Mouse (Mus musculus): ENCODE measurements around the gene Gm16253. TPM values are rescaled to one million over a fixed set of nuclear protein-coding genes. Genes with fewer than 3 reads are reported as not detected.

Gene Gm16253
- polyA plus RNA-seq, 1 experiment from 2014 or later = 0.93 TPM

DNA sequence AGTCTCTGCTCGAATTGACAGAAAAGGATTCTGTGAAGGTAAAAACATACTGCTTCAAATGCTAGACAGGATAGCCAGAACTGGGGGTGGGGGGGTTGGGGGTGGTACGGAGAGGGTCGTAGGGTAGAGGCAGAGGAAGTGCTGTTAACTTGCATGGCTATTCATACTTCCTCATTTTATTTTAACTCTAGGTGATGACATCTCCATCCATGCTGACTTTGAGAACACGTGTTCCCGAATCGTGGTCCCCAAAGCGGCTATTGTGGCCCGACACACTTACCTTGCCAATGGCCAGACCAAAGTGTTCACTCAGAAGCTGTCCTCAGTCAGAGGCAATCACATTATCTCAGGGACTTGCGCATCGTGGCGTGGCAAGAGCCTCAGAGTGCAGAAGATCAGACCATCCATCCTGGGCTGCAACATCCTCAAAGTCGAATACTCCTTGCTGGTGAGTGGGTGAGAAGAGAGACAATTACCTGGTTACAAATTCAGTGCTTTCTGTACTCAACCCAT lies 17.3 kb upstream of the Gm16253 start:
- peaks cover 60% of the 10 kb centered on the region for H3K4me1 ChIP-seq (replicated peaks)
- H3K27ac ChIP-seq = no peak overlapping the region; the same call in 1 of the 2 replicates
- peaks cover 24% of the 10 kb centered on the region for H3K36me3 ChIP-seq
- DNase-seq (ENCODE audit: low spot score) = no peak
- 88% methylated on average over 12 of the region's 12 CpGs for WGBS
- no peaks in the 10 kb centered on the region for H3K9me3 ChIP-seq
- no peaks in the 10 kb centered on the region for H3K27me3 ChIP-seq (ENCODE audit: insufficient read depth, poor library complexity, severe bottlenecking)
- peak overlapping the region; percentile 75 for H3K4me3 ChIP-seq

DNA sequence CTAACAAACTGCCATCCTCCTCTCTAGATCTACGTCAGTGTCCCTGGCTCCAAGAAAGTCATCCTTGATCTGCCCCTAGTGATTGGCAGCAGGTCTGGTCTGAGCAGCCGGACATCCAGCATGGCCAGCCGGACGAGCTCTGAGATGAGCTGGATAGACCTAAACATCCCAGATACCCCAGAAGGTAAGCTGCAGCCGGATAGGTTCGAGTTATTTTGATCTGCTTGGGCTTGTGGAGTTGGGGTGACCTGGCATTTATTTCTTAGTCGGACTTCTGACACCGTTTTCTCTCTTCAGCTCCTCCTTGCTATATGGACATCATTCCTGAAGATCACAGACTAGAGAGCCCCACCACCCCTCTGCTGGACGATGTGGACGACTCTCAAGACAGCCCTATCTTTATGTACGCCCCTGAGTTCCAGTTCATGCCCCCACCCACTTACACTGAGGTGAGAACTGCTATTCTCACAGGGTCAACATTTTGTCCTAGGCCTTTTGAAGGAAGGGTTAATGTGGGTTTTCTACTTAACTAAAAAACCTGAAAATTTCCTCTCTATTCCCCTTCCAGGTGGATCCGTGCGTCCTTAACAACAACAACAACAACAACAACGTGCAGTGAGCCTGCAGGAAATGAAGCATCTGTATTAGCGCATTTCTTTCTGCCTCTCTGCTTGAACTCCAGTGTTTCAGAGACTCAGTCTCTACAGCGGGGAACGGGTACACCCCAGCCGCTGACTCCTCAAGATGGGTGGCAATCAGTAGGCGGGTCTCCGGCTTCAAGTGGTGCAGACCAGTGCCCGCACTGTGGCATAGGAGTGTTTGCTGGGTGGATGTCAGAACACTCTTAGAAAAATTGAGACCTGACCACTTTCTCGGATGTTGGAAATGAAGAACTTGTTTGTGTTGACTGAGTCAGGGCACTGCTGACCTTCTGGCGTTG lies 16.6 kb upstream of the Gm16253 start:
- Histone ChIP-seq H3K9me3 (no peaks in the 10 kb centered on the region), H3K36me3 (peaks cover 24% of the 10 kb centered on the region), H3K4me1 (replicated peaks) (peaks cover 56% of the 10 kb centered on the region), H3K27me3 (ENCODE audit: insufficient read depth, poor library complexity, severe bottlenecking) (no peaks in the 10 kb centered on the region), H3K27ac (no peak overlapping the region; the same call in 1 of the 2 replicates), H3K4me3 (peak overlapping the region; percentile 75)
- no peak for DNase-seq (ENCODE audit: low spot score)
- WGBS = 91% methylated on average over 23 of the region's 23 CpGs

DNA sequence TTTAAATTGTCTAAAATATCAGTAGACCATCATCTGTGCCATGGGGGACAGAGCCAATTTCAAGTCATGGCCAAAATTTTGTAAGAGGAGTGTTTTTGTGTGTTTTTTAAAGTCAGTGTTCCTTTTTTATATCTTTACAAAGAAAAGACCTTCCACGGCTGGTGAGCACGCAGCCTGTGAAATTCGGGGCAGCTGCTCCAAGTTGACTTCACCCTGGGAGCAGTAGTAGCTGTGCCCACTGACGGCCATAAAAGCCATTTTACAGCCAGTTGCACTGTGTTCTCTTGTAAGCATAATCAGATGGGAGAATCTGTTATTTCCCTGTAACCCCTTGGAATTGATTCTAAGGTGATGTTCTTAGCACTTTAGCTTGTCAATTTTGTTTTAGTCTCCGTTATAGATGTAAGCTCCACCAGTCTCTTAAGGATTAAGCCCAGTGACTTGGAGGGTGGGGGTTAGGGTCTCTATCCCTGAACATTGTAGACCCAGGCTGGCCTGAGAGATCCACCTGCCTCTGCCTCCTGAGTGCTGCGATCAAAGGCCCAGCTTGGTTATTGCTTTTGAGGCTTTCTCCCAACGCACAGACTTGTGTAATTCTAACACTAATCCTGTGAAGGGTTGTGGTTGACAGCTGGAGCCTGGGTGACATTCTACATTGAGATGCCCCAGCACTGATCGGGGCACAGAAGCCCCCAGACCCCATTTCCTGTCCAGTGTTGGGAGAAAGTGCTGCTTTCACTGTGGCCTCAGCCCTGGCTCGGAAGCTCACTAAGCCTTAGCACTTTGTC lies 15.7 kb upstream of the Gm16253 start:
- no peak overlapping the region for H3K27ac ChIP-seq
- WGBS = 92% methylated on average over 9 of the region's 9 CpGs

DNA sequence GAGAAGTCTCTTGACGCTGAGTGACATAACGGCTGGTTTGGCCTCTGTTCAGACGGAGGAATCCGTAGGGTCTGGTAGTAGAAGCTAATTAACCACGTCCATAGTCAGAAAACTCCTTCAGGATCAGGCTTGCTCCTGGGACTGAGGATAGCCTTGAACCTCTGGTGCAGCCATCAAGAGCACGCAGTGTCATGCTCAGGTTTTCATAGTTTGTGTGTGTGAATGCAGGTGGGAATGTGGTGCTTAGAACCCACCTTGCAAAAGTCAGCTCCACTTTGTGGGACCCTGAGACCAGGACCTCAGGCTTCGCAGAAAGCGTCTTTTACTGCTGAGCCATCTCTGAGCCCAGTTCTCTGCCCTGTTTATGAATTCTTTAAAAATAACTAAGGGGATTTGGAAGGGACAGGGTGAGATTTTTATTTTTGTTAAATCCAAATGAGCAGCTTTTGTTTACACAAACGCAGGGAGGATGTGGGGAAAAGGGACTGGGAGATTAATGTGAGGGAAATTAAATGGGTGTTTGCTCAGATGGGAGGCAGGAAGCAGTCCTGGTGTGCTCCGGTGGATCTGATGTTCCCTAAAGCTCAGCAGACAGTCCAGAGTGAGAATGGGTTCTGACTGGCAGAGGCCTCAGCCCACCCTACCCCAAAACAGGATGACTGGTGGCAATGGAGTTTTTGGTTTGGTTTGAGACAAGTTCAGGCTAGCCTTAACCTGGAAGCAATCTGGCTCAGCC lies 14.7 kb upstream of the Gm16253 start:
- Histone ChIP-seq H3K27ac (no peak overlapping the region), H3K27me3 (ENCODE audit: insufficient read depth, poor library complexity, severe bottlenecking) (no peaks in the 10 kb centered on the region), H3K36me3 (peaks cover 24% of the 10 kb centered on the region), H3K4me3 (no peak overlapping the region), H3K9me3 (no peaks in the 10 kb centered on the region), H3K4me1 (replicated peaks) (peaks cover 39% of the 10 kb centered on the region)
- 71% methylated on average over 10 of the region's 10 CpGs for WGBS
- DNase-seq (ENCODE audit: low spot score) = no peak

More for the DNA sequence above, 15.7 kb upstream of the Gm16253 start:
- H3K4me3 ChIP-seq = peak overlapping the region; percentile 75
- no peaks in the 10 kb centered on the region for H3K27me3 ChIP-seq (ENCODE audit: insufficient read depth, poor library complexity, severe bottlenecking)
- DNase-seq (ENCODE audit: low spot score) = no peak
- peaks cover 24% of the 10 kb centered on the region for H3K36me3 ChIP-seq
- H3K9me3 ChIP-seq = no peaks in the 10 kb centered on the region
- peaks cover 49% of the 10 kb centered on the region for H3K4me1 ChIP-seq (replicated peaks)

DNA sequence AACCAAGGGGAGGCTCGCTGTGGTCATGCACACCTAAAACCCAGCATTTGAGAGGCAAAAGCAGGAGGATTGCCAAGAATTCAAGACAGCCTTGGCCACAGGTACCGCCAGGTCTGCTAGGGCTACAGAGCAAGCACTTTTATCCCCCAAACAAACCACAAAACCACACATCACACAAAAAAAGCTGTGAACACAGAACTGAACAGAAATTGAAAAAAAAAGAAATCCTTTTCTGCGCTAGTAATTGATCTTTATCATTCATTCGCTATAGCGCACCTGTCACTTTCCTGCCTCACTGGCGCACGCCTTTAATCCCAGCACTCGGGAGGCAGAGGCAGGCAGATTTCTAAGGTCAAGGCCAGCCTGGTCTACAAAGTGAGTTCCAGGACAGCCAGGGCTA lies 13.5 kb upstream of the Gm16253 start:
- no peak overlapping the region for H3K27ac ChIP-seq
- WGBS = 95% methylated on average over 8 of the region's 8 CpGs
- DNase-seq (ENCODE audit: low spot score) = no peak
- H3K4me3 ChIP-seq = no peak overlapping the region
- H3K9me3 ChIP-seq = no peaks in the 10 kb centered on the region
- peaks cover 38% of the 10 kb centered on the region for H3K4me1 ChIP-seq (replicated peaks)
- no peaks in the 10 kb centered on the region for H3K27me3 ChIP-seq (ENCODE audit: insufficient read depth, poor library complexity, severe bottlenecking)
- peaks cover 24% of the 10 kb centered on the region for H3K36me3 ChIP-seq

DNA sequence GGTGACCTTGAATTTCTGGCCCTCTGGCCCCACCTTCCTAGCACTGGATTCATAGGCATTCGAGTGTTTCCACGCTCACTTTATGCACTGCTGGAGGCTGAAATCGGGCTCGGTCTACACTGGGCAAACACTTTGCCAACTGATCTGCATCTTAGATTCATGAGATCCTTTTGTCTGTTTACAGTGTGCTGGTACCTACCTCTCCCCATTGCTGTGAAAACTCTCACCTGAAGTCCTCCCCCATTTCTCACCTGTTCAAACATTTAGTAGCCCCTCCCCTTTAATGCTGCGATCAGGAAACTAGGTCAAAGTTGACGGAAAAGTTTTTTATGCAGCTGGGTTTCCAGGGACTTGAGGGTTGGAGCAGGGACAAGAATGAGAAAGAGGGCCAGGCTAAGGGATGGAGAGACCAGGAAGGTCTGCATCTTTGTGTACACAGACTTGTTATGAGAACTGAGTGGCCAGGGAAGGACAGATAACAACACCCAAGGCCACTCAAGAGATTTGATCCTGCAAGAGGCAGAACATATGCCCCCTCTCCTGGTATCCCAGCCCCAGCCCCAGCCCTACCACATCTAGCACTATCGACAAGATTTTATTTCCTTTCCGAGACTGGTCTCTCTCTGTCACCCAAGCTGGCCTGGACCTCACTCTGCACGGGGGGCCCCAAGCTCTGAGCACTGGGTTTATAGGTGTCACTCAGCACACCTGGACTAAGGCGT lies 12.7 kb upstream of the Gm16253 start:
- no peak for DNase-seq (ENCODE audit: low spot score)
- H3K27ac ChIP-seq = peak overlapping the region; percentile 53
- WGBS = 79% methylated on average over 10 of the region's 10 CpGs

DNA sequence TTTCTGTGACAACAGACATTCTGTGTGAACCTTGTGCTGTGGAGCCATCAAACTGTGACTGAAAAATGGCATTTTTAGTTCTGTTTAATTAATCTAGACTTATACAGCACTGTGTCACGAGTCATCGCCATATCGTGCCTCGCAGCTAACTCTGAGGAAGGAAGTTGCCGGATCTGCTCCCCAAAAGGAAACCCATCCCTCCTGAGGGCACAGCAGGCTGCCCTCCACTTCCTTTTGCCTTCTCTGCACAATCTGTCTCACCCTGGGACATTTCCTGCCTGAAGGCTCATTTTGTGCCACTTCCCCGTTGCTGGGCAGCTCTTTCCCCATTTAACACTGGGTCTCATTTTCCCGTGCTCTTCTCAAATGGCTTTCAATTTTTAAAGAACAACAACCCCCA lies 12.2 kb upstream of the Gm16253 start:
- Histone ChIP-seq H3K9me3 (no peaks in the 10 kb centered on the region), H3K4me3 (no peak overlapping the region), H3K27ac (peak overlapping the region; percentile 53; the same call in 1 of the 2 replicates), H3K36me3 (peaks cover 18% of the 10 kb centered on the region), H3K27me3 (ENCODE audit: insufficient read depth, poor library complexity, severe bottlenecking) (no peaks in the 10 kb centered on the region), H3K4me1 (replicated peaks) (peaks cover 38% of the 10 kb centered on the region)
- WGBS = 69% methylated on average over 7 of the region's 7 CpGs
- no peak for DNase-seq (ENCODE audit: low spot score)

More for the DNA sequence above, 12.7 kb upstream of the Gm16253 start:
- Histone ChIP-seq H3K4me1 (replicated peaks) (peaks cover 38% of the 10 kb centered on the region), H3K36me3 (peaks cover 24% of the 10 kb centered on the region), H3K4me3 (no peak overlapping the region), H3K27me3 (ENCODE audit: insufficient read depth, poor library complexity, severe bottlenecking) (no peaks in the 10 kb centered on the region), H3K9me3 (no peaks in the 10 kb centered on the region)

DNA sequence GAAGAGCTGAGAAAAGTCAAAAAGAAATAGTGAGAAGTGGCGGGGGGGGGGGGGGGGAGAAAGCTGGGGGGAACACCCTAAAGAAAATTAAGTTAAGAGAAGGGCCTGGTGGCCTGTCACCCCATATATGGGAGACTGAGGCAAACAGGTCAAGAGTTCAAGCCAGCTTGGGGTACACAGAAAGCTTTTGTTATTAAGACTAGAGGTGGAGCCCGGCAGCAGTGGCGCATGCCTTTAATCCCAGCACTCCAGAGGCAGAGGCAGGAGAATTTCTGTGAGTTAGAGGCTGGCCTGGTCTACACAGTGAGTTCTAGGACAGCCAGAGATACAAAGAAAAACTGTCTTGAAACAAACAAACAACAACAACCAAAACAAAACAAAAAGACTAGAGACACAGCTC lies 11.7 kb upstream of the Gm16253 start:
- Histone ChIP-seq H3K36me3 (peaks cover 14% of the 10 kb centered on the region), H3K27me3 (ENCODE audit: insufficient read depth, poor library complexity, severe bottlenecking) (no peaks in the 10 kb centered on the region), H3K27ac (no peak overlapping the region), H3K9me3 (no peaks in the 10 kb centered on the region), H3K4me3 (no peak overlapping the region), H3K4me1 (replicated peaks) (peaks cover 35% of the 10 kb centered on the region)
- DNase-seq (ENCODE audit: low spot score) = no peak
- WGBS = 85% methylated on average over 3 of the region's 3 CpGs

DNA sequence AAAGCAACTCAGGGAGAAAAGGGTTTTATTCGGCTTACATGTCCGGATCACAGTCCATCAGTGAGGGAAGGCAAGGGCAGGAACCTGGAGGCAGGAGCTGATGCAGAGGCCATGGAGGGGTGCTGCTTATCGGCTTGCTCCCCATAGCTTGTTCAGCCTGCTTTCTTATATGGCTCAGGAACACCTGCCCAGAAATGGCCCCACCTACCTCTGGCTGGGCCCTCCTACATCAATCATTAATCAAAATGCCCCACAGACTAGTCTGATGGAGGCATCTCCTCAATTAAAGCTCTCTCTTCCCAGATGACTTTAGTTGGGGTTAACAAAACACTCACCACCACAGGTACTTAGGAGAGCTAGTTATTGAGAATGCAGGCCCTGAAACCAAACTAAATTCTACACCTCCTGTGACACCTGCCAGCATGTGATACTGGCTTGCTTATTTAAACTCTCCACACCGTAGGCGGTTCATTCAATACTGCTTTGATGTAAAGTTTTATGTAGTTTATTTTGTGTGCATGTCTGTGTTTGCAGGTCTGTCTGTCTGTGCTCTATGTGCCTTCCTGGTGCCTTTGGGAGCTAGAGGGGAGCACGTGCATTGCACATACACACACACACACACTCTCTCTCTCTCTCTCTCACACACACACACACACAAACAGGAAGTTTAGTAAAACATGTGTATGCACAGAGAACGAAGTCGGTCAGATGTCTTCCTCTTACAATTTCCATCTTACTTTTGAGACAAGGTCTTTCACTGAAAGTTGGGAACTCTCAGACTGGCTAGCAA lies 9.9 kb upstream of the Gm16253 start:
- H3K27me3 ChIP-seq (ENCODE audit: insufficient read depth, poor library complexity, severe bottlenecking) = no peaks in the 10 kb centered on the region
- 92% methylated on average over 8 of the region's 8 CpGs for WGBS
- H3K36me3 ChIP-seq = no peaks in the 10 kb centered on the region
- no peak for DNase-seq (ENCODE audit: low spot score)
- H3K4me1 ChIP-seq (replicated peaks) = peaks cover 22% of the 10 kb centered on the region
- no peaks in the 10 kb centered on the region for H3K9me3 ChIP-seq
- no peak overlapping the region for H3K4me3 ChIP-seq
- H3K27ac ChIP-seq = no peak overlapping the region

DNA sequence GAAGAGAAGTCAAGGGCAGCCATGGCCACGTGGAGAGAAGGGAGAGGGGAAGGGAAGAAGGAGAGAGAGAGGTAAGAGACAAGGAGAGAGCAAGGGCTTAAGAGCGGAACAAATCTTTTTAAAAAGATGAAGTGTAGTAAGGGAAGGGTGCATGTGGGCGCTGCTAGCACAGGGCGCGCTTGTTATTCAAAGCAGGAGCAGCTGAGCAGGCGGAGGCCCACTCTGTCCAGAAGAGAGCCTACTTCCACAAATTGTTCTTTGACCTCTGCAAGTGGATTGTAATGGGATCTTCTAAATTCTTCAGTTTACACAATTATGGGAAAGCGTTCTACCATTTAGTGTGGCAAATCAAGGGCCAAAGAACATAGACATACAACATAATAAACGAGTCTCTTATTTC lies 8.2 kb upstream of the Gm16253 start:
- Histone ChIP-seq H3K4me1 (replicated peaks) (peaks cover 25% of the 10 kb centered on the region), H3K36me3 (no peaks in the 10 kb centered on the region), H3K27ac (no peak overlapping the region), H3K9me3 (no peaks in the 10 kb centered on the region), H3K4me3 (no peak overlapping the region), H3K27me3 (ENCODE audit: insufficient read depth, poor library complexity, severe bottlenecking) (no peaks in the 10 kb centered on the region)
- WGBS = 78% methylated on average over 8 of the region's 8 CpGs
- no peak for DNase-seq (ENCODE audit: low spot score)

DNA sequence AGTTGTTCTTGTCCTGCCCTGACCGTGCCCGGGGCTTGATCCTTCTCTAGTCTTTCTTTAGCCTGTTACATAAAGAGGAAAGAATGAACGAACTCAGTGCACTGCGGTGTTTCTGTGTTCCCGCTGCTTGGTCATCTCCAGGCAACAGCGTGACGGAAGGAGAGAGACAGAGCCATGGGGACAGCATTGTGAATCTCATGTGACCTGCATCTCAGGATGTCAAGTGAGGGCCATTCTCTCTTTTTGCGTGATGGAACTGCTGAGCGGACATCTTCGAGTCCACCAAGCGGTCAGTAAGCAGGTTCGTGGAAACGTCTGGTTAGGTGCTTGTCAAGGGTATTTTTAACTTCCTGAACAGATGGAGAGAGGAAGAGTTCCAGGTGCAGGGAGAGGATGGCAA lies 7.3 kb upstream of the Gm16253 start:
- no peak overlapping the region for H3K4me3 ChIP-seq
- H3K36me3 ChIP-seq = no peaks in the 10 kb centered on the region
- no peak overlapping the region for H3K27ac ChIP-seq
- no peak for DNase-seq (ENCODE audit: low spot score)
- H3K9me3 ChIP-seq = no peaks in the 10 kb centered on the region
- H3K4me1 ChIP-seq (replicated peaks) = peaks cover 25% of the 10 kb centered on the region
- no peaks in the 10 kb centered on the region for H3K27me3 ChIP-seq (ENCODE audit: insufficient read depth, poor library complexity, severe bottlenecking)
- WGBS = 88% methylated on average over 13 of the region's 13 CpGs
